Mouse (Mus musculus) MN1 (cell line): ENCODE data around the gene Smarca2.

Experiments used
- DNase-seq: peaks from one replicate; pipeline ENCODE4 v3.0.0-alpha.2; 2016; ENCODE audit warnings: low spot score

Smarca2 gene

DNA sequence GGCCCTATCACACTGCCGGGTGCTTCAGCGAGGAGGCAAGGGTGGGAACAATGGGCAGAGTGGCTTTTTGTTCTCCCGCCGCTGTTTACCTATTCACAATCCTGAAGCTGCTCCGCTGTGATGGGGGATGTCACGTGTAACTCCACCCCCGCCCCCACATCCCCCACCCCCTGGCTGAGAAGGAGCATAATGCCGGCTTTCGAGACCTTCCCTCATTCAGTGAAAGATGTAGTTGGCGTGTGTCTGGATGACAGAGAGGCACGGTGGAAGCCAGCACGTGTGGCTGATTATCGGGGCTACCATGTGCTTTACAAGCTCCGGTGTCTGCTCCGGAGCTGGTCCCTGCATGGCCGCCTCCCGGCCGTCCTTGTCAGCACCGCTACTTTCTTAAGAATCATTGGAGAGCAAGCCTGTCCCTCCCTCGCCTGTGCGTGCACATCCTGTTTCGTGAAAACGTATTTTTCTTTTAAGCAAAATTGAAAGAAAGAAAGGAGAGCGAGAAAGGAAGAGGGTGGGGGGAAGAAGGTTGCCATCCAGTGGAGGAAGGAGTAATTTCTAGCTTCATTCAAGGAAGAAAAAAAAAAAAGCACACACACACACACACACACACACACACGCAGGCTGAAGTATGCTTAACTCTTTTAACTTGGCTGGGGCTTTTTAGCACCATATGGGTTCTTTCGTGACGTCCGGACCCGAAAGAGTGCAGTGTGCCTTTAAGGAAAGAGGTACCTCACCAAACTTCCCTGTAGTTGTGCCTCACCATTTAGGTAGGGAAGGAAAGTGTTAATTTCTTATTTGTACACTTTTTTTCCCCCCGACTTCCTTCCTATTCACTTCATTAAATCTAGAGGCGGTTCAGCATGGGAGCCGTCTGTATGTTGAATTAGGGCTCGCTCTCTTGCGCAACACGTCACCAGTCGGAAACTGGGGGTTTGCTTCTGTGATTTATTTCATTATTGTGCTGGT is 143.0 kb downstream of the Smarca2 start:
- DNase-seq, result peak; percentile 60

DNA sequence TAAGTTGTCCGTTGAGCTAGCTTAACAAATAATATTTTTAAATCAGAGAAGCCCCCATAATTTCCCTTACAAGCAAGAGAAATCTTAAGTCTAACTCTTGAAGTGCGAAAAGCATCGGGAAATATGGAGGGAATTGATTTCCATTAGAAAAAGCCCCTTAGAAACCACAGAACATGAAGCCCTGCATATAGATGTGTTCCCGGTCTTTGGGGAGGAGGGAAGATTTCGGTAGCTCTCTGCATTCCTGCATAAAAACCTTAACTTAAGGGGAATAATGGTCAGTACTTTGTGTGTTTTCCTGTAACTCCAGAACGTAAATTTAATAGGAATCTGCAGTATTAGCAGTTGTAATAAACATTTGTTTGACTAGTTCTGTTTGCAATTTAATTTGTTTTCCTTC is 143.8 kb downstream of the Smarca2 start:
- DNase-seq, result peak; percentile 14

DNA sequence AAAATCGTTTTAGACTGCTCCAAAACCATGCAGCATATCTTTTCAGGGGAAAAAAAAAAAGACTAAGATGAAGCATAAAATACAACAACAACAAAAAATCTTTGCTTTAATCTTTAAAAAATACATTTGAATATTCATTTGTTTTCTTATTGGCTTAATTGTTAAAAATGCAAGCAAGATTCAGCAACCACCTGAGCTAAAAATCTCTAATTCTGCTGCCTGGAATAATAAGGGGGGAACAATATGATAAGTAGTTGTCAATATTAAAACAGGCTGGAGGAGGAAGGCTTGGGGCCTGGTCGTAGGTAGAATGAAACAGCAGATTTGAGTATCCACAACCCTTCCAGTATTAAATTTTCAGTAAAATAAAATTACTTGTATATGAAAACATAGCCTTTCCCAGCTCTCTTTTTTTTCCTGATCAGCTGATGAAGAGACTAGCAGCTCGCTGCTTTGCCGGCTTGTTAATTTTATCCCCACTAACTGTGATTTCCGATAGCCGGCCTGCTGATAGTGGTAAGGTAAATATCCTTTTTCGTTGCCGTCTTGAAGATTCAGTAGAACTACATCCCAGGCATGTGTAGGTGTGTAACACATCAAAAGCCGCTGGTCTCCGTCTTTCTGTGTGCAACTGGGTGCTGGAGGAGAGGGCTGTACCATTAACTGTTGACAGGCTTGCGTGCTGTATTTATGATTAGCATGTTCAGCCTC is 144.7 kb downstream of the Smarca2 start:
- peak; percentile 7 for DNase-seq

DNA sequence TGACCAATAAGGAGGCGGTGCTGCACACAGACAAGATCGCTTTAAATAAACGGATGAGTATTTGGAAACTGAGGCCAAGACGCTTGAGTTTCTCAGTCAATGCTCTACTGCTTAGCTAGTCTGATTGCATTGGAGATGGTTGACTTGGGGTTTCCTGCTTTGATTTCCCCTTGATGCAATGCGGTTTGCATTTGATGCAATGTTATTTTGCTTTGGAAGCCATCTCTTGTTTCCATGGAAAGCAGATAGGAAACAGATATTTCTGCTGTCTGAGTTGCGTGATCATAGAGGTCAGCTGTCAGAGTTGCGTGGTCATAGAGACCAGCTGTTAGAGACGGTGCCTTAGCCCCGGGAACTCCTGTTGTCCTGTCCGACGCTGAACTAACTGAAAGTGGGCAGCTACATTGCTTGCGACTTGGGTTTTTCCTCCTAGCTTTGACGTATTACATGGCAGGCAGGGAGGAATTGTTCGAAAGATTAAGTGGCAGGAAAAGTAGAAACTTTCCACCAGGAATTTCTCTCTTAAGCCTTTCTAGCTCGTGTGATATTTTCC is 147.8 kb downstream of the Smarca2 start:
- DNase-seq, result no peak

DNA sequence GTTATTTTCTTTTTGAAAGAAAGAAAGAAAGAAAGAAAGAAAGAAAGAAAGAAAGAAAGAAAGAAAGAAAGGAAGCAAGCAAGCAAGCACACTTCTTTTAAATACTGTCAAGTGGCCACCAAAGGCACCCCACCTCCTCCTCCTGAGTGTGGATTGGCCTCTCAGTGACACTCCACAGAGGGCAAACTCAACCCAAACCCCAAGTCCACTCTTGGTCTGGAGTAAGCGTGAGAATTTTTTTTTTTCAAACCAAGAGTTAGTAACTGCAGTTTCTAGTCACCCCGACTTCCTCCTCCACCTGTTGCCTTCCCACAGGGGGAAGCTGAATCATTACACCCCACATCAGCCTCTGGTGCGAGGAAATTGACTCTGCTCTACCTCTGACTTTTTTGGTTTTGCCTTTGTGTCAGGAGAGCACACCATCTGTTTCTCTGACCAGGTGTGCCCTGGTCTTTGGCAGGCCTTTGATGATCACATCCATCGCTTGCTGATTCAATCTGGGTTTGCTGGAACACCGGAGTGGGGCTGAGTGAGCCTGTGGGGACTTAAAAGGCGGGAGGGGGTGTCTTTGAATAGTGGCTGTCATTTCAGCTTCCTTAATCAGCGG is 148.5 kb downstream of the Smarca2 start:
- DNase-seq, result no peak

DNA sequence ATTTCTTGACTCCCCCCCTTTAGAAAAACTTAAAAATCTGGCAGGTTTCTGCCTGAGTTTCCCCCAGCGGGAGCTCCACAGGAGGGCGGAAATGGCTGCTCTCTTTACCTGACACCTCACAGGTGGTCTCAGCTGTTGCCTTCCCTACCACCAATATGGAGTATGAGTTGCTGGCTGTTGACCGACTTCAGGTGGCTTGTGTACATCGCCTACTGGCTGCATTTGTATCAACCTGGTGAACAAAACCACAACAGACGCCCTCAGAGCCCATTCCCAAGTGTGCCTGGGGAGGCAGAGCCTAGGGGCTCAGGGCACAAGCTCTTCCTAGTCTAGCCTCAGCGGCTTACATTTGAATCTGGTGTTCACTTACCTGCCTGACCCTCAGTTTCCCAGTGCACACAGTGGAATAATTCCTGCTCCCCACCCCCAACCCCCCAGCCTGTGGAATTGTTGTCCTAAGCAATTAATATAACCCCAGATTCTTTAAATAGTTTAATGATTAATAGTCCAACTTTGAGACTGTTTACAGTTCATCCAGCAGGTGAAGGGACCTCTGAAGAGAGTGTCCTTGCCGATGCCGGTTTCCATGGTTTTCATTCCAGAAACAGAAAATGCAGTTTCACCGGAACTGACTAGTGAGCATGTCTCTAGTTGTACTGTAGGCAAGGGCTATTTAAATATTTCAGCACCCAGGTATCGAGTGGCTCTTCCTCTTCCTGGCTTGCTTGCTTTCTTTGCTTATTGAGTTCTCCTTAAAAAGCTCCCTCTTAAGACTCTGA is 149.4 kb downstream of the Smarca2 start:
- no peak for DNase-seq

DNA sequence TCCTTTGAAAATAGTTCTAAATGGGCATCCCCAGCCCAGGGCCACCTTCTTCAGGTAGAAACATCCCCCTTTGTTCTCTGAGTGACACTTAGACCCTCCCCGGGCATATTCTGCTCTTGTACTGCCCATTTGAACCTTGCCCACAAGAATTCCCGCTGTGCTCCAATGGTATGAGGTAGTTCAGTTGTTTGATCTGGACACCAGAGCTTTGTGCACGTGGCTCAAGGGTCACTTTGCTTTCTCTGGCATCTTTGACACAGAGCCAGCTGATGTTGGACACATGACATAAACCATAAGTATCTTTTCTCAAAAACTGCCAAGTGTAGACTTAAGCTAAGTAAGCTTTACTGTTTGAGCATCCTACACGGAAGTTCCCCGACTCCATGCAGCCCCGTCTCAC is 151.1 kb downstream of the Smarca2 start:
- DNase-seq, result no peak

DNA sequence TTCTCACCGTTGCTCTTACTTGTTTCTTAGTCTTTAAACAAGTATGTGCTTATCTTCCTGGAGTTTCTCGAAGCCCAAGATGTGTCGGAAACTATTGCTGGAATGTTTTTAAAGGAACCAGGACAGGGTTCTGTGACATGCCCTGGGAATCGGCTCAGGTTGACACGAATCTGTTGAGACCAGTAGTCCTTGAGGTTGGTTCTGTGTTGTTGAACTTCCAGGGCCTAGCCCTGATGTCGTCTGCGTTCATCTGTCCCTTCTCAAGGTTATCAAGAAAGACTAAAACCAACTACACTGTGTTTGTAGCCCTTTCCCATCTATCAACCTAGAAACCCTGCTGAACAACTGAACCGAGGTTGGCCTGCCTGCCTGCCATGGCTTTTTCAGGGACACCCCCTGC is 151.5 kb downstream of the Smarca2 start:
- no peak for DNase-seq

DNA sequence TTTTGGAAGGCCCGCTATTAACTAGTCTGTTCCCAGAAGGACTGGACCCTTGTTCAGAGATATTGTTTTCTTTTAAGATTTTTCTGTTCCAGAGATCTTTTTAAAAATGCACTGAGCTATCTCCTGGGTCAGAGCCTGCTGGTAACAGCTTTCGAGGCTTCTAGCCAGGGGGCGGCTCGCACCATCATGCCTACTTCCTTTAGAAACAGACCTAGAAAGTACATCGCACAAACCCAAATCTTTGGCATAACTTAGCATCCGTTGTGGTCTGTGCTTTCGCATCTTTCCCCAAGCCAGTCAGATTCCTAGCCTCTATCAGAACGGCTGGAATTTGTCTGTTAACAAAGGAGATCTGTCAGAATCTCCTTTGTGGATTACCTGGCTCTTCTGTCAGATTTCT is 153.3 kb downstream of the Smarca2 start:
- DNase-seq, result no peak

DNA sequence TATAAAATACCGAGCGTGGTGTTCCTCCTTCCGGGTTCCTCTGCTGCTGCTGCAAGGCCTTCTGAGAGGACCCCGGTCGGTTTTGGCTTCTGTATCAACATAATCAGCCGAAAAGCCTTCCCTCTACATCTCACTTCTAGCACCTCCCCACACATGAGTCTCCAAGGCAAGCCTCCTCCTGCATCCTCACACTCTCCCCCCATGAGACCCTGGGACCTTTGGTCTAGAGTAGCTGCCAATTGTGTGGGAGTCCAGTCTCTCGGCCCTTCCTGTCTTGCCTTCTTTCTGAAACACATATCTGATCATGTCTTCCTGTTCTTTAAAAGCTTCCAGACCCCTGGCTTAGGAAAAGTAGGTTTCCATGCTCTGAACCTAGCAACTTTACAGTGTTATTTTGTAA is 153.8 kb downstream of the Smarca2 start:
- DNase-seq, result no peak

DNA sequence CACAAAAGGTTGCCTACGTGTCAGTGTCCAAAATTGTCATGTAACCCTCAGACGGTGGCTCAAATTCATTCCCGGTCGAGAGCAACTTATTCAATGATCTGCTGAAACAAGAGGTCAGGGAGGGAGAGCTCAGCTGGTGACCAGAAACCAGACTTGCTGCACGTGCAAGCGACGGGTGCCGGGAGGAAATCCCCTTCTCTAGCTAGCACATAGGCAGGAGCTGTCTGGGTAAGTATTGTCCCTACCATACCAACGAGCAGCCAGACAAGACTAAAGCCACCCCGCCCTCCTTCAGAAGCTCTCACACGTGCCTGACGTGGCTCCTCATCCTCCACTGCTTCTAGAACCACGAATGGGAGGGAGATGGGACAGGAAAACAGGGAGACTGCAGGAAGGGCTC is 154.4 kb downstream of the Smarca2 start:
- DNase-seq, result no peak

DNA sequence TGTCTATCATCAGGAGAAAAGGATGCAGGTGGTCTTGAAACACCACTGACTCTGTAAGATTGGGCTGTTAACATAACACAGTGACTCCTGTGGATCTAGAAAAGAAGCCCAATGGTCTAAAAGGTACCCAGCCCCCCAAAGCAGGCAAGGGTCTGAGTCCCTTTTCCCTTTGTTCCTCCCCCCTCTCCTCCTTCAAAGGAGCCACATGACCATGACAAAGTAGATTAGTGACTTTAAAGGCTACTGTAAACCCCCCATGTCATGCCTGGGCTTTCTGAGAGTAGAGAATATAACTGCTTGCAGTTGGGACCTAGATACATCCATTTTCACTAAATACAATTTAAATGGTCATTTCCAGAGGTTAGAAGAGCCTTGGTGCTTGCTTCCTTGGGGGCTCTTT is 156.4 kb downstream of the Smarca2 start:
- no peak for DNase-seq

DNA sequence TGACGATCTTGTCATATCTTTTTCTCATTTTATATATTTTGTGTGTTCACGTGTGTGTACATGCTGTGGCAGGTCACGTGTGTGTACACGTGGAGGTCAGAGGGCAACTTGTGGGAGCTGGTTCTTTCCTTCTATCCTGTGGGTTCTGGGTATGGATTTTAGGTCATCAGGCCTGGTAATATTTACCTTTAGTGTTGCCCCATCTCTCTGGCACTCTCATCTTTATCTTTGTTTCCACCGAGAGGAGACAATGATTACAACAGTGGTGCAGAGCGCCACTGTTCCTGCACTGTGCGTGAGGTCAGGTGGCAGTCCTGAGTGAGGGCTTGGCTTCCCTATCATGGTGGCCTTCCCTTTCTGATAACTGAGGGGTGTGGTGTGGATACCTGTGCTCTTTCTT is 160.6 kb downstream of the Smarca2 start:
- DNase-seq, result no peak

DNA sequence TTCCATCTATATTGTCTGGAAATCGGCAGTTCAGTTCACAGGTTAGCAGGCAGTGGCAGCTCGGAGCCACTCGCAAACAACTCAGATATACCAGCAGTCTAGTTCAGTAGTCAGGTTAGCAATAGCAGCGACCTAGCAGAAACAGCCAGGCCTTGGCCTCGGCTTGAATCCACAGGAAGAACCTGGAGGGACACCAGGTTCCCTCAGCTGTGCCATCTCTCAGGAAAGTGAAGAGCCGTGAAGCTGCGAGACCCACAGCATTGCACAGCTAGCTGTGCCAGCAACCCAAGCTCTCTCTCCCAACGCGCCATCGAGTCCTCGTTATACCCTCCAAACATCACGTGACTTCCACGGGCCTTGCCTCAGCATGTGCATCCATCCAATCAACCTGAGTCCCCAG is 162.6 kb downstream of the Smarca2 start:
- DNase-seq, result no peak

DNA sequence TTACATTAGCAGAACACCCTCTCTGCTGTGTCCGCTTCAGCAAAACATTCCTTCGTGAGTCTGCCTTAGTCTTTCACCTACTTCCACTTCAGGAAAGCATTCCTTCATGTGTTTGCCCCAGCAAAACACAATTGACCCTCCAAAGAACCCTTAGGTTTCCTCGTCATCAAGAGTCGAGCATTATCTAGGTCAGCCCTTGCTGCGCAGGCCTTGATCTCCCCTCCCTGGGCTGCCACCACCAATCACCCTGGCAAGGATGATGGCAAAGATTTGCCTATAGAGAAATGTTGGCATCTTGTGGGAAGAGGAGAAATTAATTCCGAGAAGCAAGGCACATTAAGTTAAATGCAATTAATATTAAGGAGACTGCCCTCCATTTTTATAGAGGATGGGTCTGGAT is 163.1 kb downstream of the Smarca2 start:
- DNase-seq, result no peak

DNA sequence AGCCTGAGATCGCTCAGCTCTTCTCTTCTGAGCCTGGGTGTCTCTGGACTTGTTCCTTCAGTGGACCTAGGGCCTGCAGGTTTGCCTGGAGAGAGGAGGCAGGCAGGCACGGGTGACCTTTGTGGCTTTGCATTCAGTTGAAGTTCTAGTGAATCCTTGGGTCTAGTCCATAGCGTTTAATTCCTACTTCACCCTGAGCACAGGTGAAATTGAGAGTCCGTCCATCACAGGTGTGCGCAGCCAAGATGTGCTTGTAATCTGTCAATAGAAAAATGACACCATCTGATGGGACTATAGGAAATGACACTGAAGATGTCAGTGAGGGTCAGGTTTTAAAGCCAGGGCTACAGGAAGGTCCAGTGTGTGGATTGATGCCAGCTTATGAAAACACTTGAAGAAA is 164.0 kb downstream of the Smarca2 start:
- no peak for DNase-seq

DNA sequence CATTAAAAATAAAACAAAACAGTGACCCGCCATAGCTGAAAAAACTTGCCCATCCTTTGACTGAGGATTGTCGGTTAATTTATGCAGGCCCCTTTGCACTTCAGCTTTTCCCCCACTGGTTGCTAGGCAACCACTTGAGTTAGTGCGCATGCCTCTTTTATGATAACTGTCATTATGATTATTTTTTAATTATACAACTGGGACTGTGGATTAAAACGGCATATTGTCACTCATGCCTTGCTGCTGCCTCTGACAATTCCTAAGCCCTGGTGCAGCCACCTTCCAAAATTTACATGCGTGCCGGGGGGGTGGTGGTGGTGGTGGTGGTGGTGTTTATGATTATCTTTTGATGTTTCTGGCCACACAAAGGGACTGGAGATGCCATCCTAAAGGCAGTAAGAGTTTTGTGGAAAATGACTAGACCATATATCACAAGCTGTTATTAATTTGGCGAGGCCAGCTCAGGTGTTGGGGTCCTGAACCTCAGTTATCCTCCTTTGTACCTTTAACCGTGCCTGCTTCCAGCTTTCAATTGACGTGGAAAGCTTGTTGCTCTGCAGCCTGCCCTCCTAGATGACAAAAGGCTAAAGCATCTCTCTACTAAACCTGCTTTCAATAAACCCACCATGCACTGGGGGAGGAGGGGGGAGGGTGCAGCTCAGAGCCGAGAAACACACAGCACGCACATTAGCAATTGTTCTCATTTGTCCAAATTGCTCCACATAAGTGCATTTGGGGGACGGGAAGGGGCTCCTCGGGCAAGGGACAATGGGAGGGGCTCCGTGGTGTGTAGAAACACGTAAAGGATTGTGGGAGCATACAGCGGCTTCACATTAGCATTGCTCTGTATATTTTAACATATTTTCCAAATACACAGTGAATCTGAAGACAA is 165.0 kb downstream of the Smarca2 start:
- no peak for DNase-seq

DNA sequence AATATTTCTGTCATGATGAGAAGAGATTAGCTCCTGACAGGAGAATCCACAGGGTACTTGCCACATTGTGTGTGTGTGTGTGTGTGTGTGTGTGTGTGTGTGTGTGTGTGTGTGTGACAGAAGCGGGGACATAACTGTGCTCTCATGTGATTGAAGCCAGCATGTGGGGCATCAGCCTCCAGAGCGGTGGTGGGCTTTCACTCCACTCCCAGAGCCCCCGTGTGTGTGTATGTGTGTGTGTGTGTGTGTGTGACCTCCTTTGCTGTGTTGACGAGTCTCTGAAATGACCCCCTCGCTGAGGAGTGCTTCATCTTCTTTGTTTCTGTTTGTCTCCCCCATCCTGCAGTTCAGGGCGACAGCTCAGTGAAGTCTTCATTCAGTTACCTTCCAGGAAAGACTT is 165.7 kb downstream of the Smarca2 start:
- no peak for DNase-seq

DNA sequence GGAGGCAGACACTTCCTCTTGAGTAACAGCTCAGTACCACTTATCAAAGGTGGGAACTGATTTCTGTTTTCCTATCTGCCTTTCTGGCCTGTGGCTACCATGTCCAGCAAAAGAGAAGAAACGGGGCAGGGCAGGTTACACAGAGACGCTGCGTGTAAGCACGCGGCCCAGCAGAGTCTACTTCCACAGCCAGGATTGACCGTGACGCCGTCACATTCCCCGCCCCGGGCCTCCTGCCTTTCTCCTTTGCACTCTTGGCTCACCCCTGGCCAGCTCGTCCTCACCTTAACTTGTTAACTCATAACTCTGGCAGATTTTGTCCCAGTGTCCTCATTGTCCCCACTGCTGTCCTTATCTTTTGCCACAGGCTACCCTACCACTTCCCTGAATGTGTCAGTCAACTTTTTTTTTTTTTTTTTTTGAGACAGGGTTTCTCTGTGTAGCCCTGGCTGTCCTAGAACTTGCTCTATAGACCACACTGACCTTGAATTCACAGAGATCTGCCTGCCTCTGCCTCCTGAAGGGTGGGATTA is 167.3 kb downstream of the Smarca2 start:
- no peak for DNase-seq
